ENCODE assay signal across 8 mouse cellular contexts in genomic region chr16:10785371-10786231, GRCm38 (mm10). TPM values are rescaled to one million over a fixed set of nuclear protein-coding genes. Genes with fewer than 3 reads are reported as not detected.
DNase-seq lines count a peak whose midpoint lies in the region; ATAC-seq and TF ChIP-seq lines count a peak whose summit lies in the region.

Gene Socs1 (minus strand): TSS chr16:10785536.

- under 1% methylated on average over 57 of the region's 59 CpGs for WGBS in embryonic facial prominence, embryonic 13.5 days
- WGBS in kidney, adult 2 months: under 1% methylated on average over 59 of the region's 59 CpGs
- under 1% methylated on average over 33 of the region's 59 CpGs for WGBS in limb, embryonic 14.5 days
- under 1% methylated on average over 59 of the region's 59 CpGs for WGBS in midbrain, postnatal 0 days

- peak within 1 kb of the TSS; percentile 95 for H3K4me2 ChIP-seq in embryonic facial prominence, embryonic 13.5 days
- peak within 1 kb of the TSS; percentile 89 for H3K4me2 ChIP-seq in limb, embryonic 14.5 days (replicated peaks; ENCODE audit: low read depth, low read length, severe bottlenecking)
- peak within 1 kb of the TSS; percentile 99 for H3K4me2 ChIP-seq in midbrain, postnatal 0 days (ENCODE audit: low read depth, low read length, poor library complexity, severe bottlenecking)

- H3K4me3 ChIP-seq in embryonic facial prominence, embryonic 13.5 days: peak within 1 kb of the TSS; percentile 74
- H3K4me3 ChIP-seq in kidney, adult 2 months (ENCODE audit: insufficient read depth, low read depth, low read length): peak within 1 kb of the TSS; percentile 60
- H3K4me3 ChIP-seq in limb, embryonic 14.5 days (replicated peaks; ENCODE audit: low read length): peak within 1 kb of the TSS; percentile 84
- peak within 1 kb of the TSS; percentile 65 for H3K4me3 ChIP-seq in midbrain, postnatal 0 days (ENCODE audit: low read depth, low read length)

- no peaks in the 10 kb centered on the region for H3K9me3 ChIP-seq in embryonic facial prominence, embryonic 13.5 days
- H3K9me3 ChIP-seq in limb, embryonic 14.5 days (ENCODE audit: control insufficient read depth, low read length): no peaks in the 10 kb centered on the region
- H3K9me3 ChIP-seq in midbrain, postnatal 0 days (ENCODE audit: low read length): no peaks in the 10 kb centered on the region

- H3K36me3 ChIP-seq in embryonic facial prominence, embryonic 13.5 days: 0 out of 2 replicates have a peak, but pooled peaks cover 7% of the 10 kb centered on the region
- no peaks in the 10 kb centered on the region for H3K36me3 ChIP-seq in kidney, adult 2 months (ENCODE audit: control insufficient read depth, insufficient read depth, low read length)
- peaks cover 12% of the 10 kb centered on the region for H3K36me3 ChIP-seq in limb, embryonic 14.5 days (ENCODE audit: control insufficient read depth, insufficient read depth, low read length)
- H3K36me3 ChIP-seq in midbrain, postnatal 0 days (ENCODE audit: insufficient read depth, low read length): no peaks in the 10 kb centered on the region

- no peaks in the 10 kb centered on the region for H3K27me3 ChIP-seq in embryonic facial prominence, embryonic 13.5 days
- no peaks in the 10 kb centered on the region for H3K27me3 ChIP-seq in kidney, adult 2 months (replicated peaks; ENCODE audit: control insufficient read depth, insufficient read depth, low read length)
- H3K27me3 ChIP-seq in limb, embryonic 14.5 days (ENCODE audit: control insufficient read depth, insufficient read depth, low read length): no peaks in the 10 kb centered on the region
- no peaks in the 10 kb centered on the region; the same call in 1 of the 2 replicates for H3K27me3 ChIP-seq in midbrain, postnatal 0 days (ENCODE audit: insufficient read depth, low read length)

- peak within 1 kb of the TSS; percentile 99 for H3K27ac ChIP-seq in embryonic facial prominence, embryonic 13.5 days
- peak within 1 kb of the TSS; percentile 73 for H3K27ac ChIP-seq in kidney, adult 2 months (ENCODE audit: insufficient read depth, low read depth, low read length)
- peak within 1 kb of the TSS; percentile 96 for H3K27ac ChIP-seq in limb, embryonic 14.5 days (replicated peaks; ENCODE audit: low read depth, low read length)
- H3K27ac ChIP-seq in midbrain, postnatal 0 days (ENCODE audit: low read depth, low read length): peak within 1 kb of the TSS; percentile 90

- peak; percentile 76 for TF ChIP-seq POLR2A in kidney, adult 2 months (IDR thresholded peaks at IDR 0.05; ENCODE audit: low read depth, low read length)
- peak; percentile 64; the same call in 1 of the 2 replicates for TF ChIP-seq POLR2A in limb, embryonic 14.5 days (IDR thresholded peaks at IDR 0.05; ENCODE audit: borderline replicate concordance, extremely low read depth, insufficient read depth, insufficient read length)

- peak within 1 kb of the TSS; percentile 90 for H3K9ac ChIP-seq in embryonic facial prominence, embryonic 13.5 days
- H3K9ac ChIP-seq in limb, embryonic 14.5 days (ENCODE audit: low read depth, low read length, severe bottlenecking): peak within 1 kb of the TSS; percentile 82
- peak within 1 kb of the TSS; percentile 82 for H3K9ac ChIP-seq in midbrain, postnatal 0 days (replicated peaks; ENCODE audit: low read length, poor library complexity, severe bottlenecking)

- peaks cover 53% of the 10 kb centered on the region for H3K4me1 ChIP-seq in embryonic facial prominence, embryonic 13.5 days
- H3K4me1 ChIP-seq in kidney, adult 2 months (ENCODE audit: control insufficient read depth, insufficient read depth, low read length): no peaks in the 10 kb centered on the region
- peaks cover 35% of the 10 kb centered on the region for H3K4me1 ChIP-seq in limb, embryonic 14.5 days (ENCODE audit: control insufficient read depth, insufficient read depth, low read length)
- peaks cover 11% of the 10 kb centered on the region; the same call in 1 of the 2 replicates for H3K4me1 ChIP-seq in midbrain, postnatal 0 days (ENCODE audit: insufficient read depth, low read length)

- DNase-seq in 3T3-L1 (ENCODE audit: low read depth, low spot score): peak; percentile 99
- peak; percentile 91 to 95 for DNase-seq in adrenal gland, postnatal 36 days
- DNase-seq in heart, adult 18-20 months: peak; percentile 90 to 92
- peak; percentile 93 for DNase-seq in kidney, adult 2 months
- peak; percentile 95 for DNase-seq in limb, embryonic 14.5 days (ENCODE audit: low spot score)
- peak; percentile 91 for DNase-seq in midbrain, postnatal 0 days (ENCODE audit: low spot score)
- DNase-seq in spleen, postnatal 14 days (ENCODE audit: low spot score in 2 of 2): peak; percentile 70 to 74

- peak; percentile 84 for ATAC-seq in embryonic facial prominence, embryonic 13.5 days (ENCODE audit: insufficient number of reproducible peaks, insufficient read depth, low FRiP score, low TSS enrichment, low read depth)
- ATAC-seq in limb, embryonic 14.5 days (ENCODE audit: low FRiP score, low read depth): peak; percentile 88
- ATAC-seq in midbrain, postnatal 0 days (ENCODE audit: low FRiP score): peak; percentile 87

- TF ChIP-seq CTCF in kidney, adult 2 months (conservative IDR thresholded peaks at IDR 0.05; ENCODE audit: insufficient read depth, insufficient read length, low read depth, low read length): no peak
- no peak for TF ChIP-seq CTCF in midbrain, postnatal 0 days (IDR thresholded peaks at IDR 0.05)

RNA-seq across cellular contexts. Expression of gene Socs1, which starts in this region (rescaled TPM):
- 1 to 10 TPM; 3.1 to 3.5 TPM for total RNA-seq in adrenal gland, postnatal 36 days (2021)
- 15.0 and 15.4 TPM in 2 replicates for polyA plus RNA-seq in embryonic facial prominence, embryonic 13.5 days (2015; fragmentation: Nextera tagmentation; extraction: Ambion mirVana)
- total RNA-seq in heart, adult 18-20 months (2021): under 1 TPM; 0.35 to 0.75 TPM
- 1.8 and 2.7 TPM in 2 replicates for polyA plus RNA-seq in kidney, adult 2 months (2012; rRNA removed)
- 13.8 and 18.5 TPM in 2 replicates for polyA plus RNA-seq in limb, embryonic 14.5 days (2012; rRNA removed)
- polyA plus RNA-seq in limb, embryonic 14.5 days (2014; fragmentation: Nextera tagmentation; extraction: Ambion mirVana): 16.6 and 17.8 TPM in 2 replicates
- total RNA-seq in midbrain, postnatal 0 days (2014; rRNA removed): 4.1 and 7.9 TPM in 2 replicates
- 4.6 and 4.8 TPM in 2 replicates for polyA plus RNA-seq in midbrain, postnatal 0 days (2015; fragmentation: Nextera tagmentation; extraction: Ambion mirVana)

Comparison
In these comparisons a context has a peak if more than half of its experiments do, and no peak if none do; other contexts are left out.
1. Peak in every context shown above with its lines: DNase-seq, ATAC-seq, H3K4me3 ChIP-seq and H3K27ac ChIP-seq.
2. Peak in DNase-seq in heart, adult 18-20 months; RNA of the gene not detected or under 1 TPM.